Mouse (Mus musculus): ENCODE data around the gene Arhgef12. TPM values are rescaled to one million over a fixed set of nuclear protein-coding genes. Genes with fewer than 3 reads are reported as not detected.

Arhgef12 gene
- polyA plus RNA-seq, 1 experiment from 2014 or later = 20.5 TPM

DNA sequence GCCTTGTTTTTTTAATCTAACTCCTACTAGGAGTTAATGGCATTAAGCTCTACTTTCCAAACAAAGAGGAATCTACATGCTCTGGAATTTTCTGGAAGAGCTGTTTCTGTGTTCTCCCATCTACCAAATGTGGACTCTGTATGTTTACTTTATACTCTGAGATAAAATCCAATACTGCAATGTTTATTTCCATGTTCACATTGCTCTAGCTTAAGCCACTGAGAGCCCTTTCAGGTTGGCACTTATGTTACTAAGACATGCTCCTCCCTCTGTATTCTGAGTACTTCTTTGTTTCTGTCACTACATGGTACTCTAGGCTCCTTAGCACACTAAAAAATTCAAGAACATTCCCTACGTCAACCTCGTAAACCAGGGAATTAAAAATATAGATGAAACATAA is 56.6 kb downstream of the Arhgef12 start:
- Histone ChIP-seq H3K27ac (replicated peaks in 1 of 2; ENCODE audit: control insufficient read depth in 1 of 2, insufficient read depth in 1 of 2, low read depth in 2 of 2, low read length in 2 of 2) (no peak overlapping the region), H3K36me3 (ENCODE audit: control insufficient read depth, insufficient read depth, low read length) (no peaks in the 10 kb centered on the region), H3K4me2 (ENCODE audit: low read length) (no peak overlapping the region), H3K9ac (ENCODE audit: low read length) (no peak overlapping the region), H3K9me3 (ENCODE audit: control insufficient read depth, low read length) (no peaks in the 10 kb centered on the region), H3K27me3 (ENCODE audit: control insufficient read depth, insufficient read depth, low read length) (no peaks in the 10 kb centered on the region), H3K4me1 (ENCODE audit: control insufficient read depth in 2 of 2, insufficient read depth in 2 of 2, low read length in 2 of 2) (peaks cover 0 to 14% of the 10 kb centered on the region in 2 experiments; a peak in 3 of 4 replicates), H3K4me3 (ENCODE audit: control insufficient read depth in 1 of 2, insufficient read depth in 1 of 2, low read depth in 1 of 2, low read length in 2 of 2) (no peak overlapping the region)
- ATAC-seq (ENCODE audit: insufficient number of reproducible peaks, insufficient read depth, low FRiP score, low read depth) = no peak
- WGBS = 82% methylated on average over 2 of the region's 2 CpGs

DNA sequence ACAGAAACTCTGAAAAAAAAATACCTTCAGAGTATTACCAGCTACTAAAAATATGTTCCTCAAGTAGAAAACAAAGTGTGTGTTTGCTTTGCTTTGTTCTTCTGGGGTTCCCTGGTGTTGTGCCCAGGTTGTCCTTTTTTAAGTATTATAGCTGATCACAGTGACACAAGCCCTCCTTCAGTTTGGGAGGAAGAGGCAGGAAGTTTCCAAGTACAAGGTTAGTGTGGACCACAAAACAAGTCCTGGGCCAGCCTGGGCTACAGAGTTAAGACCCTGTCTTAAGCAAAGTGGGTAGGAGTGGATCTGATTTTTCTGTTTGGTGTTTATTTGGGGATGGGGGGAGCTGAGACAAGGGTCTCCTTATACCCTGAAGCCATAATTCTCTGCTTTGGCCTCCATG is 62.6 kb downstream of the Arhgef12 start:
- Histone ChIP-seq H3K4me3 (ENCODE audit: control insufficient read depth in 1 of 2, insufficient read depth in 1 of 2, low read depth in 1 of 2, low read length in 2 of 2) (no peak overlapping the region), H3K9me3 (ENCODE audit: control insufficient read depth, low read length) (no peaks in the 10 kb centered on the region), H3K4me1 (ENCODE audit: control insufficient read depth in 2 of 2, insufficient read depth in 2 of 2, low read length in 2 of 2) (peaks cover 0 to 10% of the 10 kb centered on the region in 2 experiments; a peak in 2 of 4 replicates), H3K27me3 (ENCODE audit: control insufficient read depth, insufficient read depth, low read length) (no peaks in the 10 kb centered on the region), H3K36me3 (ENCODE audit: control insufficient read depth, insufficient read depth, low read length) (peaks cover 22% of the 10 kb centered on the region), H3K4me2 (ENCODE audit: low read length) (no peak overlapping the region), H3K9ac (ENCODE audit: low read length) (no peak overlapping the region), H3K27ac (replicated peaks in 1 of 2; ENCODE audit: control insufficient read depth in 1 of 2, insufficient read depth in 1 of 2, low read depth in 2 of 2, low read length in 2 of 2) (no peak overlapping the region)
- no peak for ATAC-seq (ENCODE audit: insufficient number of reproducible peaks, insufficient read depth, low FRiP score, low read depth)

GRCm38 (mm10) chr9:43038466-43038865 is 68.6 kb downstream of the Arhgef12 start:
- WGBS = 55% methylated on average over 8 of the region's 8 CpGs
- peaks cover 0 to 19% of the 10 kb centered on the region in 2 experiments; a peak in 3 of 4 replicates for H3K4me1 ChIP-seq (ENCODE audit: control insufficient read depth in 2 of 2, insufficient read depth in 2 of 2, low read length in 2 of 2)
- no peak overlapping the region for H3K4me2 ChIP-seq (ENCODE audit: low read length)
- no peak overlapping the region for H3K9ac ChIP-seq (ENCODE audit: low read length)
- H3K4me3 ChIP-seq (ENCODE audit: control insufficient read depth in 1 of 2, insufficient read depth in 1 of 2, low read depth in 1 of 2, low read length in 2 of 2) = no peak overlapping the region
- ATAC-seq (ENCODE audit: insufficient number of reproducible peaks, insufficient read depth, low FRiP score, low read depth) = no peak
- no peaks in the 10 kb centered on the region for H3K9me3 ChIP-seq (ENCODE audit: control insufficient read depth, low read length)
- H3K27ac ChIP-seq (replicated peaks in 1 of 2; ENCODE audit: control insufficient read depth in 1 of 2, insufficient read depth in 1 of 2, low read depth in 2 of 2, low read length in 2 of 2) = no peak overlapping the region
- no peaks in the 10 kb centered on the region for H3K27me3 ChIP-seq (ENCODE audit: control insufficient read depth, insufficient read depth, low read length)
- peaks cover 25% of the 10 kb centered on the region for H3K36me3 ChIP-seq (ENCODE audit: control insufficient read depth, insufficient read depth, low read length)

GRCm38 (mm10) chr9:43035208-43035607 is 71.8 kb downstream of the Arhgef12 start:
- Histone ChIP-seq H3K4me3 (ENCODE audit: control insufficient read depth in 1 of 2, insufficient read depth in 1 of 2, low read depth in 1 of 2, low read length in 2 of 2) (no peak overlapping the region), H3K9me3 (ENCODE audit: control insufficient read depth, low read length) (no peaks in the 10 kb centered on the region), H3K9ac (ENCODE audit: low read length) (no peak overlapping the region), H3K27ac (replicated peaks in 1 of 2; ENCODE audit: control insufficient read depth in 1 of 2, insufficient read depth in 1 of 2, low read depth in 2 of 2, low read length in 2 of 2) (no peak overlapping the region), H3K27me3 (ENCODE audit: control insufficient read depth, insufficient read depth, low read length) (no peaks in the 10 kb centered on the region), H3K36me3 (ENCODE audit: control insufficient read depth, insufficient read depth, low read length) (0 out of 2 replicates have a peak, but pooled peaks cover 11% of the 10 kb centered on the region), H3K4me1 (ENCODE audit: control insufficient read depth in 2 of 2, insufficient read depth in 2 of 2, low read length in 2 of 2) (peaks cover 0 to 19% of the 10 kb centered on the region in 2 experiments; a peak in 3 of 4 replicates), H3K4me2 (ENCODE audit: low read length) (no peak overlapping the region)
- ATAC-seq (ENCODE audit: insufficient number of reproducible peaks, insufficient read depth, low FRiP score, low read depth) = no peak
- WGBS = 40% methylated on average over 4 of the region's 4 CpGs

GRCm38 (mm10) chr9:43034273-43034672 is 72.8 kb downstream of the Arhgef12 start:
- no peak for ATAC-seq (ENCODE audit: insufficient number of reproducible peaks, insufficient read depth, low FRiP score, low read depth)
- Histone ChIP-seq H3K27me3 (ENCODE audit: control insufficient read depth, insufficient read depth, low read length) (no peaks in the 10 kb centered on the region), H3K9me3 (ENCODE audit: control insufficient read depth, low read length) (no peaks in the 10 kb centered on the region), H3K4me3 (ENCODE audit: control insufficient read depth in 1 of 2, insufficient read depth in 1 of 2, low read depth in 1 of 2, low read length in 2 of 2) (no peak overlapping the region), H3K4me2 (ENCODE audit: low read length) (no peak overlapping the region), H3K4me1 (ENCODE audit: control insufficient read depth in 2 of 2, insufficient read depth in 2 of 2, low read length in 2 of 2) (peaks cover 0 to 19% of the 10 kb centered on the region in 2 experiments; a peak in 3 of 4 replicates), H3K27ac (replicated peaks in 1 of 2; ENCODE audit: control insufficient read depth in 1 of 2, insufficient read depth in 1 of 2, low read depth in 2 of 2, low read length in 2 of 2) (no peak overlapping the region), H3K36me3 (ENCODE audit: control insufficient read depth, insufficient read depth, low read length) (0 out of 2 replicates have a peak, but pooled peaks cover 5% of the 10 kb centered on the region), H3K9ac (ENCODE audit: low read length) (no peak overlapping the region)

DNA sequence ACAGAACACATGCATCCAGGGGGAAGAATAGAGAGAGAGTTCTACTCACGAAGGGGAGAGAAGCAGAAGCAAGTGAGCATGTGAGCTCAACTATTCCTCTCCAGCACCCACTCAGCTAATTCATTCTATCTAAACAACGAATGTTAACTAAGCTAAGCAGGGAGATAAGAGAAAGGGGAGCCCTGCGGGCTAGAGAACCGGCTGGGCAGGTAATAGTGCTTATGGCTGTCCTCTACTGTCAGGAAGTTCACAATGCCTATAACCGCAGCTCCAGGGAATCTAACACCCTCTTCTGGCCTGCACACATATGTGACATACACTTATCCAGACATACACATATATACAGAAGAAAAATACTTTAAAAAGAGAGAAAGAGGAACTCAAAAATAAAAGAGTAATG is 79.3 kb downstream of the Arhgef12 start:
- 38% methylated on average over 5 of the region's 5 CpGs for WGBS
- Histone ChIP-seq H3K9ac (ENCODE audit: low read length) (no peak overlapping the region), H3K36me3 (ENCODE audit: control insufficient read depth, insufficient read depth, low read length) (peaks cover 24% of the 10 kb centered on the region), H3K27me3 (ENCODE audit: control insufficient read depth, insufficient read depth, low read length) (no peaks in the 10 kb centered on the region), H3K27ac (replicated peaks in 1 of 2; ENCODE audit: control insufficient read depth in 1 of 2, insufficient read depth in 1 of 2, low read depth in 2 of 2, low read length in 2 of 2) (no peak overlapping the region), H3K4me3 (ENCODE audit: control insufficient read depth in 1 of 2, insufficient read depth in 1 of 2, low read depth in 1 of 2, low read length in 2 of 2) (no peak overlapping the region), H3K4me1 (ENCODE audit: control insufficient read depth in 2 of 2, insufficient read depth in 2 of 2, low read length in 2 of 2) (peaks cover 3 to 9% of the 10 kb centered on the region in 2 experiments; a peak in 2 of 4 replicates), H3K9me3 (ENCODE audit: control insufficient read depth, low read length) (no peaks in the 10 kb centered on the region), H3K4me2 (ENCODE audit: low read length) (no peak overlapping the region)
- no peak for ATAC-seq (ENCODE audit: insufficient number of reproducible peaks, insufficient read depth, low FRiP score, low read depth)

- Histone ChIP-seq H3K4me2 (ENCODE audit: low read length) (peak overlapping the region; percentile 26; the same call in 1 of the 2 replicates), H3K9me3 (ENCODE audit: control insufficient read depth, low read length) (no peaks in the 10 kb centered on the region), H3K9ac (ENCODE audit: low read length) (peak overlapping the region; percentile 46; the same call in 1 of the 2 replicates), H3K4me3 (ENCODE audit: control insufficient read depth in 1 of 2, insufficient read depth in 1 of 2, low read depth in 1 of 2, low read length in 2 of 2) (no peak overlapping the region), H3K36me3 (ENCODE audit: control insufficient read depth, insufficient read depth, low read length) (peaks cover 36% of the 10 kb centered on the region), H3K27ac (replicated peaks in 1 of 2; ENCODE audit: control insufficient read depth in 1 of 2, insufficient read depth in 1 of 2, low read depth in 2 of 2, low read length in 2 of 2) (peak overlapping the region; percentile 81 to 91), H3K4me1 (ENCODE audit: control insufficient read depth in 2 of 2, insufficient read depth in 2 of 2, low read length in 2 of 2) (peaks cover 5 to 32% of the 10 kb centered on the region in 2 experiments; a peak in 3 of 4 replicates), H3K27me3 (ENCODE audit: control insufficient read depth, insufficient read depth, low read length) (no peaks in the 10 kb centered on the region)
- WGBS = 50% methylated on average over 5 of the region's 5 CpGs
- peak; percentile 60 for ATAC-seq (ENCODE audit: insufficient number of reproducible peaks, insufficient read depth, low FRiP score, low read depth)
Measured at GRCm38 (mm10) chr9:43021515-43022251, 85.4 kb downstream of the Arhgef12 start.
